Mouse (Mus musculus): ENCODE results near the gene Rpp21. TPM values are rescaled to one million over a fixed set of nuclear protein-coding genes. Genes with fewer than 3 reads are reported as not detected.

The Rpp21 gene
- polyA plus RNA-seq (2015; fragmentation: Nextera tagmentation; extraction: Ambion mirVana): 104 and 107 TPM in 2 replicates

- Histone ChIP-seq H3K27ac (replicated peaks) (peak within 1 kb of the TSS; percentile 83), H3K9ac (peak within 1 kb of the TSS; percentile 49), H3K4me3 (replicated peaks) (peak within 1 kb of the TSS; percentile 71), H3K27me3 (no peaks in the 10 kb centered on the region), H3K4me1 (peaks cover 11% of the 10 kb centered on the region), H3K9me3 (replicated peaks) (no peaks in the 10 kb centered on the region), H3K4me2 (replicated peaks) (peak within 1 kb of the TSS; percentile 52), H3K36me3 (peaks cover 48% of the 10 kb centered on the region)
- no peak for ATAC-seq (ENCODE audit: insufficient number of reproducible peaks, low FRiP score, low TSS enrichment, low read depth)
- WGBS: 48% methylated on average over 6 of the region's 6 CpGs
Measured at GRCm38 (mm10) chr17:36257969-36258368, at the start of gene Rpp21. TSS of gene Rpp21 (minus strand) at chr17:36258069.

GRCm38 (mm10) chr17:36286390-36286789, 28.5 kb upstream of the Rpp21 start, which contains the start of gene H2-M10.2:
TSS of gene H2-M10.2 (minus strand) at chr17:36286490.
- peaks cover 17% of the 10 kb centered on the region for H3K36me3 ChIP-seq
- no peak within 1 kb of the TSS for H3K27ac ChIP-seq (replicated peaks)
- no peaks in the 10 kb centered on the region for H3K4me1 ChIP-seq
- ATAC-seq (ENCODE audit: insufficient number of reproducible peaks, low FRiP score, low TSS enrichment, low read depth): no peak
- H3K4me2 ChIP-seq (replicated peaks): no peak within 1 kb of the TSS
- H3K9ac ChIP-seq: no peak within 1 kb of the TSS
- 95% methylated on average over 2 of the region's 2 CpGs for WGBS
- no peaks in the 10 kb centered on the region for H3K27me3 ChIP-seq
- H3K4me3 ChIP-seq (replicated peaks): no peak within 1 kb of the TSS
- peaks cover 7% of the 10 kb centered on the region; the same call in 1 of the 2 replicates for H3K9me3 ChIP-seq (replicated peaks)

- H3K4me3 ChIP-seq (replicated peaks): no peak overlapping the region
- no peaks in the 10 kb centered on the region for H3K27me3 ChIP-seq
- WGBS: 93% methylated on average over 4 of the region's 4 CpGs
- ATAC-seq (ENCODE audit: insufficient number of reproducible peaks, low FRiP score, low TSS enrichment, low read depth): no peak
- H3K4me1 ChIP-seq: no peaks in the 10 kb centered on the region
- peaks cover 9% of the 10 kb centered on the region; the same call in 1 of the 2 replicates for H3K9me3 ChIP-seq (replicated peaks)
- H3K9ac ChIP-seq: no peak overlapping the region
- H3K36me3 ChIP-seq: peaks cover 46% of the 10 kb centered on the region
- H3K27ac ChIP-seq (replicated peaks): no peak overlapping the region
- H3K4me2 ChIP-seq (replicated peaks): no peak overlapping the region
Measured at GRCm38 (mm10) chr17:36281521-36282245, 23.8 kb upstream of the Rpp21 start.

DNA sequence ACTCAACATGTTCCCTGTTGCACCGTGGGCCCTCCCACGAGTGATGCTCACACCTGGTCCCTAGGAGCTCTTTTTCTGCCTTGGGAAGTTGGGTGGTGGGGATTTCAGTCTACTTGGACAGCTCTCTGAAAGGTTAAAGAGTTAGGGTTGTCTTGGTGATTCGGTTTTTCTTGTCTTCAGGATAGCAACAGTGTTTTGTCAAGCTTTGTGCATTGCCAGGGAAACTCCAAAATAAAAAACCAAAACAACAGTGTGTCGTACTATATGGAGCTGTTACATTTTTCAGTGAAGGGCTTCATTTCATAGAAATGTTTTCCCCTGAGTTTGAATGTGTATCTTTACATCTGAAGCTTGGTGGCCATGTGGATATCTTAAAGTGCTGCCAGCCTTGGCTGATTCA, 16.9 kb upstream of the Rpp21 start:
- WGBS: 88% methylated on average over 4 of the region's 4 CpGs
- H3K9me3 ChIP-seq (replicated peaks): no peaks in the 10 kb centered on the region
- H3K27ac ChIP-seq (replicated peaks): no peak overlapping the region
- H3K36me3 ChIP-seq: peaks cover 31% of the 10 kb centered on the region
- no peak overlapping the region for H3K4me2 ChIP-seq (replicated peaks)
- H3K9ac ChIP-seq: no peak overlapping the region
- H3K4me3 ChIP-seq (replicated peaks): no peak overlapping the region
- ATAC-seq (ENCODE audit: insufficient number of reproducible peaks, low FRiP score, low TSS enrichment, low read depth): no peak
- H3K27me3 ChIP-seq: no peaks in the 10 kb centered on the region
- H3K4me1 ChIP-seq: peaks cover 23% of the 10 kb centered on the region

GRCm38 (mm10) chr17:36273796-36274195, 15.9 kb upstream of the Rpp21 start:
- Histone ChIP-seq H3K4me2 (replicated peaks) (no peak overlapping the region), H3K4me3 (replicated peaks) (no peak overlapping the region), H3K36me3 (peaks cover 23% of the 10 kb centered on the region), H3K9me3 (replicated peaks) (no peaks in the 10 kb centered on the region), H3K27ac (replicated peaks) (no peak overlapping the region), H3K9ac (no peak overlapping the region), H3K4me1 (peaks cover 25% of the 10 kb centered on the region), H3K27me3 (no peaks in the 10 kb centered on the region)
- 89% methylated on average over 4 of the region's 4 CpGs for WGBS
- no peak for ATAC-seq (ENCODE audit: insufficient number of reproducible peaks, low FRiP score, low TSS enrichment, low read depth)

- Histone ChIP-seq H3K4me1 (peaks cover 25% of the 10 kb centered on the region), H3K4me2 (replicated peaks) (peak overlapping the region; percentile 82), H3K9me3 (replicated peaks) (no peaks in the 10 kb centered on the region), H3K27me3 (no peaks in the 10 kb centered on the region), H3K27ac (replicated peaks) (no peak overlapping the region), H3K9ac (peak overlapping the region; percentile 97; the same call in 1 of the 2 replicates), H3K36me3 (peaks cover 24% of the 10 kb centered on the region), H3K4me3 (replicated peaks) (peak overlapping the region; percentile 97)
- 85% methylated on average over 9 of the region's 9 CpGs for WGBS
- ATAC-seq (ENCODE audit: insufficient number of reproducible peaks, low FRiP score, low TSS enrichment, low read depth): no peak
Measured at GRCm38 (mm10) chr17:36272643-36273366, 14.9 kb upstream of the Rpp21 start.

- Histone ChIP-seq H3K4me2 (replicated peaks) (peak within 1 kb of the TSS; percentile 82), H3K36me3 (peaks cover 30% of the 10 kb centered on the region), H3K27me3 (no peaks in the 10 kb centered on the region), H3K9ac (peak within 1 kb of the TSS; percentile 97), H3K9me3 (replicated peaks) (no peaks in the 10 kb centered on the region), H3K4me3 (replicated peaks) (peak within 1 kb of the TSS; percentile 97), H3K27ac (replicated peaks) (peak within 1 kb of the TSS; percentile 95), H3K4me1 (peaks cover 25% of the 10 kb centered on the region)
- under 1% methylated on average over 43 of the region's 43 CpGs for whole genome bisulfite sequencing
- ATAC-seq (ENCODE audit: insufficient number of reproducible peaks, low FRiP score, low TSS enrichment, low read depth): peak; percentile 80
Measured at GRCm38 (mm10) chr17:36271586-36272256, 13.9 kb upstream of the Rpp21 start, which contains the start of gene Trim39. TSS of gene Trim39 (minus strand) at chr17:36272247.

- ATAC-seq (ENCODE audit: insufficient number of reproducible peaks, low FRiP score, low TSS enrichment, low read depth): peak; percentile 93
Measured at GRCm38 (mm10) chr17:36270956-36271585, 13.2 kb upstream of the Rpp21 start.

GRCm38 (mm10) chr17:36265834-36266233, 8.0 kb upstream of the Rpp21 start:
- no peak overlapping the region for H3K27ac ChIP-seq (replicated peaks)
- no peak overlapping the region for H3K4me2 ChIP-seq (replicated peaks)
- no peak overlapping the region for H3K4me3 ChIP-seq (replicated peaks)
- no peak overlapping the region for H3K9ac ChIP-seq
- no peaks in the 10 kb centered on the region for H3K9me3 ChIP-seq (replicated peaks)
- no peaks in the 10 kb centered on the region for H3K27me3 ChIP-seq
- peaks cover 66% of the 10 kb centered on the region for H3K36me3 ChIP-seq
- peaks cover 11% of the 10 kb centered on the region for H3K4me1 ChIP-seq
- WGBS: 73% methylated on average over 5 of the region's 5 CpGs
- no peak for ATAC-seq (ENCODE audit: insufficient number of reproducible peaks, low FRiP score, low TSS enrichment, low read depth)

More at GRCm38 (mm10) chr17:36270956-36271585, 13.2 kb upstream of the Rpp21 start:
- Histone ChIP-seq H3K36me3 (peaks cover 30% of the 10 kb centered on the region), H3K9me3 (replicated peaks) (no peaks in the 10 kb centered on the region), H3K27ac (replicated peaks) (peak overlapping the region; percentile 95), H3K4me3 (replicated peaks) (peak overlapping the region; percentile 97), H3K4me1 (peaks cover 25% of the 10 kb centered on the region), H3K27me3 (no peaks in the 10 kb centered on the region), H3K4me2 (replicated peaks) (peak overlapping the region; percentile 82), H3K9ac (peak overlapping the region; percentile 97)
- WGBS: under 1% methylated on average over 80 of the region's 84 CpGs

GRCm38 (mm10) chr17:36264273-36264925, 6.5 kb upstream of the Rpp21 start:
- H3K4me2 ChIP-seq (replicated peaks): no peak overlapping the region
- no peak overlapping the region for H3K9ac ChIP-seq
- no peak for ATAC-seq (ENCODE audit: insufficient number of reproducible peaks, low FRiP score, low TSS enrichment, low read depth)
- no peaks in the 10 kb centered on the region for H3K27me3 ChIP-seq
- H3K9me3 ChIP-seq (replicated peaks): no peaks in the 10 kb centered on the region
- H3K36me3 ChIP-seq: peaks cover 79% of the 10 kb centered on the region
- H3K27ac ChIP-seq (replicated peaks): no peak overlapping the region
- WGBS: 80% methylated on average over 3 of the region's 3 CpGs
- no peaks in the 10 kb centered on the region for H3K4me1 ChIP-seq
- H3K4me3 ChIP-seq (replicated peaks): no peak overlapping the region
